Mouse (Mus musculus) effector memory CD4-positive, alpha-beta T cell, adult 5 months (primary cell): ENCODE data around the gene Rragb. TPM values are rescaled to one million over a fixed set of nuclear protein-coding genes. Genes with fewer than 3 reads are reported as not detected.

ENCODE experiments used
- polyA plus RNA-seq: library from polyadenylated mRNA; unstranded; fragments of 100-300 nt; shearing (Covaris generic); gene quantifications from one replicate; pipeline ENCODE4 v1.2.1, GENCODE M21; 2017

The Rragb gene
- polyA plus RNA-seq, result 11.0 TPM

DNA sequence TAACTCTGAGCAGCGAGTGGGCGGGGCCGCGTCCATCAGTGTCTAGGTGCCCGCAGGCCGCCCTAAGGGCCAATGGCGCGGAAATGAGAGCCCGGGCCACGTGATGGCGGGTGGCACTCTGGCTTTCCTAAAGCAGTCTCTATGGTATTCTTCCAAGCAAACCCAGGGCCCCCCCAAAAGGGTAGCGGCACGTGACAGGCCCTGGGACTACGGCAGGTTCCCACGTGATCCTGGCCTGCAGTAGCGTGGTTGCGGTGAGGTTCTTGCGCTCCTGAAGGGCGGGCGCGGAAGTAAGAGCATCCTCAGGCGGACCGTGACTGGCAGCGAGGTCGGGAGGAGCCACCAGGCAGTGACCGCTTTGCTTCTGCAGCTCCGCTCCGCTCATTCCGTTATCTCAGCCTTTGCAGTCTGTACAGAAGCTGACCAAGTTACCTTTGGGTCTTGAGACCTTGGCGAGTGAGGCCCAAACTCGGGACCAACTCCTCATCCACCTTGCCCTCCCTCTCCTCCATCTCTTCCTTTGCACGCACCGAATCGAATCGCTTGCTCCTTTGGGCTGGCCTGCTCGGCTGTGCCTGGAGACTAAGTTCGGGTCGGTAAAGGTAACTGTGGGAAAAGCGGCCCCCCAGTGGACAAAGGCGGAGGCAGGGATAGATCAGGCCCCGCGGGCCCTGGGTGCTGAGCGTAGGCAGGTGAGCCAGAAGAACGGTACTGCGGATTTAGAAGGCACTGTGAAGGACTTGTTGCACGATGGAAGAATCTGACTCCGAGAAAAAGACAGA lies at the start of gene Rragb:
Gene Rragb (plus strand): TSS at position 248 of the 782 bp plus-strand sequence.

DNA sequence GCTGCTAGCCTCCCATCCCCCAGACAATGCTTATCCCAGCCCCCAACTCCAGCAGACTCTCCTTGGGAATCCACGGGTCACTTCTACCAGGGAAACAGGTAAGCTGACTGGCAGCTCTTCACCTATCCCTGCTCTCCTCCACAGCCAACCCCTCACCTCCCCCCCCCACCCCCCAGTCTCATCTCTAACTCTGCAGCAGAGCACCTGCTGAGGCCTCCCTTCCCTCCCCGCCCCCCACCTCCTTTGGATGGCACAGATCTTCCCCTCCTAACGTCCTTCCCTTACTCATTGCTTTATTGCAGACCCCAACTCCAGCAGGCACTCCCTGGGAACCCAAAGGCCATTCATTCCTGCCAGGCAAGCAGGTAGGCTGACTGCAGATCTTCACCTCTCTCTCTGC lies 21.3 kb upstream of the Rragb start, which contains the start of gene Foxr2:
Gene Foxr2 (plus strand): TSS at position 301 of the 400 bp plus-strand sequence.

Other genes with a start within 250 kb of the Rragb start
- not detected for gene Usp51, start 133.5 kb upstream of the Rragb start, polyA plus RNA-seq
- gene Mageh1, start 102.4 kb upstream of the Rragb start, polyA plus RNA-seq, result 0.54 TPM
- not detected for gene Foxr2, start 21.2 kb upstream of the Rragb start, polyA plus RNA-seq
- gene Klf8, start 97.5 kb downstream of the Rragb start, polyA plus RNA-seq, result 1.8 TPM